Mouse (Mus musculus) embryo, embryonic 10 days (tissue): ENCODE measurements at regions not wholly inside any gene's neighbourhood (a gene's known extent, or its start where the extent isn't known, plus 50 kb on each side); places are given as distances from the start of the nearest gene placed in this dataset.

ENCODE experiments used
- DNase-seq: peaks from one replicate; pipeline ENCODE4 v3.0.0-alpha.2; 2015; ENCODE audit warnings: low spot score

DNA sequence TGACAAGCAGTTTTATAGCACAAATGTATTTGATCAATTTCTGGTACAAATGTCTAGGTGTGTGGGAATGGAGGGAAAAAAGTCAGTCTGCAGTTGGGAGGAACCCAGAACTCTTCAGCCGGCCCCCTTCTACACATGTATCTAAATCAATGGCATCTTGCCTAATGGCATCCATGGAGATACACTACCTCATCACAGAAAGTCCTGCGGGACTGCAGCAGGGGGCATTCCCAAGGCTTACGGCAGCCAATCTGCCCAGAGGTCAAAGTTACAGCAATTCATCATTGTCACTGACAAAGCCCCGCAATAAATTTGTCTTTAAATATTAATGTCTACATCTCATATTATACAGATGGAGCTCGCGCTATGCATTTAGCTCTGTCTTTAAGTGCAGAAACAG lies 135.7 kb upstream of the Arhgap5 start:
- DNase-seq, result no peak

DNA sequence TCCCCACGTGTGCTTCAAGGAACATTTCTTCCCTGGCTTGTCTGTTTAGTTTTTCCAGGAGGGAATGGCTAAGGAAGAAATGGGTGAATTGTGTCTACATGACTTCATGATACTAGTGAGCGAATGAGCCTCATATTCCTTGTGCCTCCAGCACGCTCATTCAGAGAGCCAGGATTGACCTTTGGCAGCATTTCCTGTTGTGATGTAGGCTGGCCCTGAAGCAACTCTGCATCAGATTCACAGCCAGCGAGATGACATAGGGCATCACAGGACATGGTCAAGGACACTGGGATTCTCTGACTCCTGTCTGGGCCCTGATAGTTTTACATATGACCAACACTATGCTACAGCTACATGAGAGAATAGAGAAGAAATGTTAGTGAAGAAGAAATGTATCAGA lies 135.3 kb upstream of the Arhgap5 start:
- peak; percentile 60 for DNase-seq

DNA sequence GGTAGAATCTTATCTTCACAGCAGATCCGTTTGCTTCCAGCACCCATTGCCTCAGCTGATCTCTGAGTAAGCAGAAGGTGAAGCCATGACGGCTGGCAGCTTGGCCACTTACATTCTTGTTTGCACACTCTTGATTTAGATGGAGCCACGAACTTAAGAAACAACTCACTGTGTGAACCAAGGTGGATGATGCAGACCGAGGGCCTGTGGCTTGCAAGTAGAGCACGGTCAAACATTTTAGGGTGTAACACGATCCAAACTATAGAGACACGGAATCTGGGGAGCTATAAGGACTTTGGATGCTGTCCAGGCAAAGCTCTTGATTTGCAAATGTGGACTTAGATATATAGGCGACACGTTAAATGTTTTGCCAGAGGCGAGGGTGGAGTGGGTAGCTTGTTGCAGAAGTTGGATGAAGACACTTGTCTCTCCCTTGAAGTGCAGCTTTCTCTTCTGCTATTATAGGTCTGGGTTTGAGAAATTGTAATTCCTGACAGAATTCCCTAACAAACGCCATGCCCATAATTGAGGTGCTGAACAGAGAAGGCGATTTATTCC lies 133.5 kb upstream of the Arhgap5 start:
- no peak for DNase-seq

DNA sequence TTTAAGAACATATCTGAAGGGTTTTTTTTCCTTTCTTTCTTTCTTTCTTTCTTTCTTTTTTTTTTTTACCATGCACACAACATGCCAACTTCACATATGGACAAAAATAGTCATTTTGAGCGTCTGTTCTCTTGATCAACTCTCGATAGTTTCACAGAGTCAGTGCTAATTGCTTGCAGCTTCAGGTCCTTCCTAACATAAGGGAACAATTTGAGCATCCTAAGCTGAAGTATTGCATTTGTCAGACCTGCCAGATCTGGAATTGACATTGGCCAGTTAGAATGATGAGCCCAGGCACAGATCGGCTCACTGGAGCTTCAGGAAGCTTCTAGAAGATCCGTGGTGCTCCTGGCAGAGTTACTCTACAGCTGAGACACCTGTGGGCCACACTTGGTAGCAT lies 128.7 kb upstream of the Arhgap5 start:
- peak; percentile 40 for DNase-seq

DNA sequence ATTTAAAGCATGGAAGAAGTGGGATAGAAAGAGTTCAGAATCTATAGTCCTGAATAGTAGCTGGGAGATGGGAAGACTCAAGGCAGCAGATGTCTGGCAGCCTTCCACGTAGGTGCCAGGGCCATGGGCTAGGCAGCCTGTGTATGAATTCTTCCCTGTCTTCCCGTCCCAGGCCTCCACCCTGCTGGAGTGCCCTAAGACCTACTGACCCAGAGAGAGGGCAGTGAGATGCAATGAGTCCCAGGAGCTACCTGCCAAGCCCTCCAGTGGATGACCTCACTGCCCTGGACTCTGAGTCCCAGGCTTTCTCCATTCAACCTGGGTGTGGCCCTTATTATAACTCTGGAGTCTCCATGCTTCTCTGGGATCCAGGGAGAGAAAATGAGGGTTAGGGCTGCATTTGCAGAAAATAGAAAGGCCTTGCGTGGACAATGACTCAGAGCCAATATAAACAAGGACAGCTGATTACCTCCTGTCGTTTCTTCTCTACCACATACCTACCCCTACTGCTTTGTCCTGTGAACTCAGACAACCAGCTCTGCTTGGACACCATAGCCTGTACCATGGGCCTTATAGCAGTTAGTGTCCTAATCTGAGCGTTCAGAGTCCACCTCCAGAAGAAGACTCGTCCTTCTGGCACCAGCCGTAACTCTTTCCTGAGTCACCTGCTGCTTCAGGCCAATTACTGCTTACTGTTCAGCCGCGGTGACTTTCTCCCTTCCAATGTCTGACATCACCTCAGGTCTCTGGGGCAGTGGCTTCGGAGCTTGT lies 126.9 kb upstream of the Arhgap5 start:
- DNase-seq, result no peak

DNA sequence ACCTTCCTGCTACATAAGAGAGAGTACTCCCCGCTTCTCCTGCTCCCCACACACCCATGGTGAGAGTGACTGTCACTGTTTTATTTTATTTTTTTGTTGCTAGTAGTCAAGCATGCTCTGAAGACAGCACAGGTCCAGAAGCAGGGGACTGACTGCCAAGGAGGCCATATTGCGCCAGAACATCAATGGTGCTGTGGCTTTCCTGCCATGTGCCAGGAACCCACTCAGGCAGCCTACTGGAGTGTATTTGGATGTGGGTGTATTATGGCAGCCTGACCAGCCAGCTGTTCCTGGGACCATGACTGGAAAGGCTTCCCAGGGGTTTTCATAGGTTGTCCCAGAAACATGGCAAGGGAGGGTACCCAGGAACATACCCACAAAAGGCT lies 126.3 kb upstream of the Arhgap5 start:
- DNase-seq, result no peak

DNA sequence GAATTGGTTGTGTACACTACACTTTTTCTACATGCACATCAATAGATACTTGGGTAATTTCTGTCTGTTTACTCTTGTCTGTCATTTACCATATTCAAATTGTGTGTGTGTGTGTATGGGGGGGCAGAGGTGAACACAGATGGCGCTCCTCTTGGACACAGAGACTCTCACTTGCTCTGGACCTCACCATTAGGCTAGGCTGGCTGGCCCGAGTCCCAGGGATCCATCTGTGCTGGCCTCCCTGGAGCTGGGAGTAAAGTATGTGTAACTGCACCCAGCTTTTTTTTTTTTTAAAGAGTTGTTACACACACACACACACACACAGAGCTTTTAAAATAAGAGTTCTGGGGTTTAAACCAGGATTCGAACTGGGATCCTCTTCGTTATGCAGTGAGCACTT lies 124.5 kb upstream of the Arhgap5 start:
- no peak for DNase-seq

DNA sequence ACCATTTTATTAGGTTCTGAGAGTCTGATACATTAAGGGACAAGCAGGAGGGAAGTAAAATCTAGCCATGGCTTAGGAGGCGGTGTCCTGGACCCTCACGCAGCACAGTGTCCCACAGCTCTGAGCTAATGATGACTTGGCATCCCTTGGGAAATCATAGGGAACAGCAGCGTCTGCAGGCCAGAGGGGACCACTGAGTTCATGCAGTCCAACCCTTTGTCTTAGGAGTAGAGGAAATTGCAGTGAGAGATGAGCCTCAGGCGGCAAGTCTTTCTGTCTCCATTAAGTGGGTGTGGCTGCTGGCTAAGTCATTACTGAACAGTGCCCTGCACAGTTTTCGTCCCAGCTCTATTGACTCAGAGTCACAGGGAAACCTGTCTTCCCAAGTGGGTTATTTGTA lies 123.8 kb upstream of the Arhgap5 start:
- DNase-seq, result peak; percentile 33

DNA sequence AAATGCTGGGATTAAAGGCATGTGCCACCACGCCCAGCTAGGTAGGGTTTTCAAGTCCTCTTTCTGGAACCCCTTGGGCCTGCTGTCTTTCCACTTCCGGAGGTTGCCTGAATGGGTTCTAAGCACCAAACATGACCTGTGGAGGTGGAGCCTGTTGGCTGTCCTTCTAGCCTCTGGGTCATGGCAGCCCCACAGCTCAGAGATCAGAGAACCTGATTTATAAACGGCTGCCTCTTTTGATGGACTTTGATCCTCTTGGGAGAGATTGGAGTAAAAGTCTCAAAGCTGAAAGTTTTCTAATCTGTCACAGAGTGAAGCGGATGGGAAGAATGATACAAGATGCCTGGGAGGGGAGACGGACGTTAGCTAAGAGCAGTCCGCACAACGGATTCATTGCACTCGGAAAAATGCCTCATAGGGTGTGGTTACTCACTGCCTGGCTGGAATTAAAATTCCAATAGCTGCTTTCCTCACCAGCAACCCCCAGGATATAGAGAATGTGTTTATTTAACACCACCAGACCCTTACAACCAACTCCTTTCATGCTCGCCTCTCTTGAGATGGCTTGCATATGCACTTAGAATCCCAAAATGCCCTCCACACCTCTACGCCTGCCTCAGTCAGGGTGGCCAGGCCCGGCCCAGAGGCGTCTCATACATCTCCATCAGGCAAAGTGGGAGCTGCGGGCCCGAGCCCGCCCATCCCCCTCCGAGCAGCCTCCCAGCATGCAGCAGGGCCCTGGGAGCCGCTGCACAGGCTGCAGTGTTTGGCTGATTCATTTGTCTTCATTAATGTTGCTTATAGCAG lies 122.4 kb upstream of the Arhgap5 start:
- DNase-seq, result peak; percentile 35

DNA sequence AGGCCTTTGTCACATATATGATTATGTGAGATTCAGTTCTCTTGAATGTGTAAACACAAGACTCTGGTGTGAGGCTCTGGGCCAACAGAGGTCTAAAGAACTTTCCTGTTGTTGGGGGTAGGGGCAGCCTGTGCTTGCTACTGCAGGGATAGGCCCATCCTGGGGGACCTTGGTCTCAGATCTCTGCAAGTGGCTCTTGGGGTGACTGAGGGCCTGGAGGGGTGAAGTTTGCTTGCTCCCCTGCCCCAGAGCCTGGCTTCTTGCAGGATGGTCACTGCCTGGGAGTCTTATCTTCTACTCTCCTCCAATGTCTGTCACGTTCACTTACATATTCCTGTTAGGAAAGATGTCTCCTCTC lies 121.8 kb upstream of the Arhgap5 start:
- DNase-seq, result no peak

DNA sequence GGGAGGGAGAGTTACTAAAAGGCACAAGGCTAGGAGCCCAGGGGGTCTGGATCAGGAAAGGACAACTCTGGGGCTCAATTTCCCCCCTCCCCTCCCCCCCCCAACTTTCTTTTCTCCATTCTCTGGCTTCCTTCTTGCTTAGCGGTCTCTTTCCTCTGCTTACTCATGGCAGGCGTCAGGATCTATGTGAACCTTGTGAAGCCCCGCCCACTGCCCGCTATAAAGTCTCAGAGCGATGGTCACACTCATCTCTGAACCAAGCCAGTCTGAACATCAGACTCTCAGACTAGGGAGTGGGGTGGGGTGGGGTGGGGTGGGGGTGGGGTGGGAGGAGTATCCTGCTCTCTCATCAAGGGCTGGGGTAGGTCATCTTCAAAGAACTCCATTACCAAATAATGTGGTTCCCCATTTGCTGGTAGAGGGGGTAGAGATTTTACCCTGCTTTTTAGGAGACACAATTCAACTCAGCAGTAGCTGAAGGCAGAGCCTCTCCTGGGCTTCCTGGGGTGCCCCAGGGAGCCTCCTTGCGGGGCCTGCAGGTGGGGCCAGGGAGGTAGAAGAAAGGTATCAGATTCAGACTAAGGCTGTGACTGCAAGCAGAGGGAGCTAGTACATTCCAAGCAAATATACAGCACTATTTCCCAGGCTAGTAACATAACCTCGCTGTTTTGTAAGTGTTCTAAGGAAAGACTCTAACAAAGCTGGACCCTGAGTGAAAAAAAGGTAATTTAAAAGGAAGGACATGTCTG lies 120.8 kb upstream of the Arhgap5 start:
- DNase-seq, result peak; percentile 54

DNA sequence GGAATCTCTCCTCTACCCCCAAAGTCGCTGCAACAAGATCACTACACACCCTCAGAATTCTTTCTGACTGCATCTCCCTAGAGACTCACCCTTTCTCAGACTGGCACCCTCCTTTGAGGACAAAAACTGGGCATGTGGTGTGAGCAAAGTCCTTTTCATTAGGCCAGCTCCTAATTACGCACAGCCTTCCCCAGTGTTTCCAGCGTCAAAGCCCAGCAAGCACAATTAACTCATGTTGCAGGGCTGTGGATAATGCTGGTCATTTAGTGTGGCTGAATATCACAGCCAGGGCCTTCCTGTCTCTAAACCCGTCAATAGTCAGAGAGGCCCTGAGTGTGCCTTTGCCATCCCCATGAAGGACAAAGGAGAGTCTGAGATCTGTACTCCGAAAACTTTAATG lies 114.2 kb upstream of the Arhgap5 start:
- no peak for DNase-seq

DNA sequence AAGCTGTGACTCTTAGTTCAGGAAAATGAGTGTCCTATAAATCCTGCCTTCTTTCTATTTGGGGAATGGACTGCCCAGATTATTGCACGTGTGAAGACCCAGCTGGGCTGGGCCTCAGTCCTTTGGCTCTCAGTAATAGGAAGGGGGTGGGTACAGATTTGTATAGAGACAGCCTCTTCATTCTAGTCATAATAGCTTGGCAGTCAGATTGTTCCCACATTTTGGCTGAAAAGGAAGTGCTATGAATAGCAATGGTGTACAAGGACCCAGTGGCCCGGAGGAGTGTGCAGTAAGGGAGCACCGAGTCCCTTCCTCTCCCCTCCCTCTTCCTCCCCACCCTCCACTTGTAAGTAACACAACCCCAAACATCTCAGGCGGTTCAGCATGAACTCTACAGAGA lies 113.5 kb upstream of the Arhgap5 start:
- no peak for DNase-seq

DNA sequence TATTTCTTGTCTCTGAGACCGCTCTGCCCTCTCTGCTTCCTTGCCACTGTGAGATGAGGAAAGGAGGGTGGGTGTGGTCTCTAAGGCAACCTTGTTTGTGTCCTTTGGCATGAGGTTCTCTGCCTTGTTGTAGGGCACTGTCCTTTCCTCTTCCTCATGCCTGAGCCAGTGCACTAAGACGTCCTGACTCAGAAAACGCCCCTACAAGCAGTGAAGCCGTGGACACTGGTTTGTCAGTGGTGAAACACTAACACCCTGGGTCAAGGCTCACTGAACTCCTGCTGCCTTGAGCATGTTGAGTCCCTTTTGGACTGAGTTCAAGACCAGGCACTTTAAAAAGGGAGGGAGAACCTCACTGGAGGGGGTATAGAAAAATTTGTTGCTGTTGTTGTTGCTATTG lies 111.1 kb upstream of the Arhgap5 start:
- DNase-seq, result no peak

DNA sequence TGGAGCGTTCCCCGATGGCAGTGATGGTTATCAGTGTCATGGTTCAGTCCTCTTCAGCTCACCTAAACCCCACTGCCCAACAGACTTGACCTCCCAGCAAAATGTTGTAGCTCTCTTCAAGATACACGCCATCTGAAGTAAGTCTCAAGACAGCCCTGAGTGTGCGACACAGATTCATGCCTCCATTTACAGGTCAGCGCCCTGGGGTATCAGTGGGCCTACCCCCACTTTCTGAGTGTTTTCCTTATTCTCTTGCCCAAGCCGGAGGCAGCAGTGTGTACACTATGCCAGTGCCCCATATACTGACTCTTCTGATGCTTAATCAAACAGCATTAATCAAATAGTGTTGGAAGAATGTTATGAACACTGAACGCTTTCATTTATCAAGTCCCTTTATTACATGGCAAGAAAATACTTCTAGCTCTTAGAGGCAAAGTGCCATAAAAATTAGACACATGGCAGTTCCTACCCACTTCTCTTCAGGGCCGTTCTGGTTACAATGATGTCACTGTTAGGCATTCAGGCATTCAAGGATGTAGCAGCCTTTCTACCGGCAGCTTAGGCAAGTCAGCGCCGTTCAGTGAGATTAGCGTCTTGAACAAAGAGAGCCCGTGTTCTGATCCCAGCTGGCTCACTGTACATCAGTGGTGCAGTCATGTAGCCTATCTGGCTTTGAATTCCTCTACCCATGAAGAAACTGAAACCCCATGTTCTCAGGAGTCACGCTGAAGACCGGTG lies 109.6 kb upstream of the Arhgap5 start:
- DNase-seq, result no peak

DNA sequence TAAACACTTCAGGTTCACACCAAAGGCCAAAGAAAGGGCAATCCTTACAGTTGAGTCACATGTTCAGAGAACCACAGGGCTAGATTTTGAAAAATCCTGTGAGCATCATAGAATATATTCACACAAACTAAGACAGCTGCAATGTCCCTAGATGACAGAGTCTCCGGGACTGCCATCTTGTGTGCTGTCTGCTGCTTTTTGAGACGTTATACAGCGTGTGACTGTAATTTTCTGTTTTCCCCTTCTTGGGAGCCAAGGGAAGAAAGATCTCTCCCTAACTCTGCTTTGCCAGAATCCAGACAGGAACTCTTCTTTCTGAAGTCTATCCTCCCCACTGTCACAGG lies 109.1 kb upstream of the Arhgap5 start:
- no peak for DNase-seq

DNA sequence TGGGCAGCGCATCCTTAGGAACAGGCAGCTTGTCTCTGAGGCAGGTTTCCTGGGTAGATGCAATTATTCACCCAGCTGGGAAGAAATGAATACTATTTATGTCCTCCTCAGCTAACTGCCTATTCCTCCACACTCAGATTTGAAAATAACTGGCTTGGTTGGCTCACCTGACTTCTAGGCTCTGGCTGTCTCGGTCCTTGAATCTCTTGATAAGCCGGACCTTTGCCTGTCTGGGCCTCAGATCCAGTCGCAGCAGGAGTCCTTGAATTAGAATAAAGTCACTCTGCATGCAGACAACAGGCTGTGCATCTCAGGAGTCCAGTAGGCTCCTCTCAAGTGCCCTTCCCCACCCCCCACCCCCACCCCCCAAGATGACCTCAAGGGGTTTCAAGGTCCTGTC lies 108.7 kb upstream of the Arhgap5 start:
- no peak for DNase-seq

DNA sequence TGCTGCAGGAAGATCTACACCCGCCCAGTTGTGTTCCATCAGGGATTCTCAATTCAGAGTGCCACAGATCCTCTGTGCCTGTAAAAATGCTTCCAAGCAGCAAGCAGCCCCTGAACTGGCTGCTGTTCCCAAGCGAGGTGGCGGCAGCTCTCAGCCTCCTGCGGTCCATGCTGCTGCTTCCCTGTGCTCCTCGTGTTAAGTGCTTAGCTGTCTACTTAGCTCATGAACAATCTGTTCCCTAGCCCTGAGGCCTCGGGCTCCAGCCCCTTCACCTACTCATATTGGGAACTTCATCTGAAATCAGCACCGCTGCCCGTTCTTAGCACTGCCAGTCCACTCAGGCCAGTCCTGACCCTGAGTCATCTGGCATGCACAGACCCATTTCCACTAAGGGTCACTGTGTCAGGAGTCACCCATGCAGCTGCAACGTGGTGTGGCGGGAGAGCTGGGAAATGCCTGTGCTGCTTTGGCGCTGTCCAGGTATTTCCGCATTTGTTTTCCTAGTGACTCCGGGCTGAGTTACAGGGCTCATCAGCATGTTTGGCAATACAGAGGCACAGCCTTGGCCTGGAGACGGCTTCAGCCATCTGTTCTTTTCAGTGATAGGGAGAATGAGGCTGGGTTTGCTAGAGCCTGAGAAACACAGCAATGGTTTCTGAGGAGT lies 107.5 kb upstream of the Arhgap5 start:
- DNase-seq, result peak; percentile 44

DNA sequence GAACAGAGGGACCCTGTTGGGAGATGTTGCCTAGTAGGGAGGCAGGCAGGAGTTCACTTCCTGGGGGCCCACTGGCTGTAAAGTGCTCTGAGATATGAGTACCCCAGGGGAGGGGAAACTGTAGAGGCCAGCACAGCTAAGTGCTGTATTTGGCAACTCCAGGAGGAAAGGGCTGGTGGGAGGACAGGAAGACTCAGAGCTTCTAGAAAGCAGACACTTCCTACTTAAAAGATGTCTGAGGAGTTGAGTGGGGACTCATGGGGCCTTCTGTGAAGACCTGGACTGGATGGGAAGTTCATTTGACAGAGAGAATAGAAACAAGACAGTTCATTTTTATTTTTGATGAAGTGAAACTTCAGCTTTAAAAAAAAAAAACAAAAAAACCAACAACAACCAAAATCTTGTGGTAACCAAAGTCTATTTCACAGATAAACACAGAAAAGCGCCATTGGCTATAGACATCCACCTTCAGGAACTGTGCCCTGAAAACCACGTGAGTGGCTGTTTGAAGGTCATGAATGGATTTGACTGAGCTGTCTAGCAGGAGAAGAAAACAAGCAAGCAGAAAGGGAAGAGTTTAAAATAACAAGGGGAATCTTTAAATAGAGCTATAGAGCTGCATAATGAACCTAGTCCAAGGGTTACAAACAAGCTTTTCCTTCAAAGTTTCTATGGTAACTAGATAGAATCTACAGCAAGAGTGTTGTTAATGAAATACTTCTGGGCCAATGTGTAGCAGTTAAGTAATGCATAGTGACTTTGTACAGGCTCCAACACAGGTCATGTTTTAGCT lies 105.9 kb upstream of the Arhgap5 start:
- DNase-seq, result no peak

DNA sequence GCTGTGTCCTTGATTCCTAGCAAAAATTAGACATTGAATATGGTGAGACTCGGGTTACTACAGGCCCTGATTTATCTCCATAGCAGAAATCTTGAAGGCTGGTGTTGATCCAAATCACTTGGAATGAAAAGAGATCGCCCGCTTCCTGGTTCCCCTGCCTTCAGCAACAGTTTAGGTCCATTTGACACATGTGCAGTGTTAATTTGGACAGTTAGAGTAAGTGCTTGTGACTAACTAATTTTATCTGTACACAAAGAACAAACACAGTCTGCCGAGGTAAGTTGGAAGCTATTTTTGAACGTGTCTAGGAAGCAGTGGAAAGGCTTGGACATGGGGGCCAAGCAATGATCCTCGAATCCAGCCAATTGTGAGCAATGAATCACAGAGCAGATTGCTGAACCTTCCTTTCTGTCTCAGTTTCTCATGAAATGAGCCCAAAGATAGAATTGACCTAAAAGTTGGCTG lies 105.2 kb upstream of the Arhgap5 start:
- DNase-seq, result no peak

DNA sequence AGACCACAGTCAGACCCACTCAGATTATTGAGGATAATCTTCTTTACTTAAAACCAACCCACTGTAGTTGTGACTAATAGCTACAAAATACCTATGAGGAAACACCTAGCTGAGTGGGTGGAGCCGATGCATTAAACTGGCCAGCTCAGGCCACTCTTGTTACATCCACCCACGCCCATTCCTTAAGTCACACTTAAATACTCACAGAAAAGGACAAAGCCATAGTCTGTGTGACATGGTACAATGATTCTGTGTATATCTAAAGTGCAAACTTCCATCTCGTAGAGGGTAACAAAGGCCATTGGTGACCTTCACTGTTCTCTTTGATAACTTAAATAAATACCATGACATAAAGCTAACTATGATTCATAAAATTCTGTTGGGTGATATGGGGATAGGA lies 103.7 kb upstream of the Arhgap5 start:
- no peak for DNase-seq
